Mouse (Mus musculus) bone marrow macrophage, adult 2 months (primary cell): Measurements from ENCODE around the gene Gm28870. TPM values are rescaled to one million over a fixed set of nuclear protein-coding genes. Genes with fewer than 3 reads are reported as not detected.
"Not testable (repeated sequence)": the region's sequence is repeated elsewhere in the genome, so short reads cannot be mapped to it uniquely, and the experiment has no call there.

ENCODE experiments used
- H3K27ac ChIP-seq: 2 replicates; pipeline ENCODE4 v1.5.1; 2012; ENCODE audit warnings: low read depth, low read length; ENCODE audit not compliant: insufficient read depth
- H3K4me1 ChIP-seq: 2 replicates; pipeline ENCODE4 v1.6.1; 2012; ENCODE audit warnings: low read length; ENCODE audit not compliant: control insufficient read depth, insufficient read depth
- H3K4me3 ChIP-seq: 2 replicates; pipeline ENCODE4 v1.5.1; 2012; ENCODE audit warnings: mild to moderate bottlenecking, low read length, moderate library complexity; ENCODE audit not compliant: insufficient read depth
- polyA plus RNA-seq: library from polyadenylated mRNA; stranded (reverse); fragments of >200 nt; gene quantifications from 2 replicates; pipeline ENCODE4 v1.2.4, GENCODE M21; 2012; ENCODE audit not compliant: missing spikeins, insufficient read depth, insufficient read length

Gene Gm28870
- not detected in 2 replicates for polyA plus RNA-seq

GRCm38 (mm10) chrY:50096976-50097375 lies at the start of gene Gm28870:
Gm28870 (plus strand) TSS chrY:50097276.
- not testable (repeated sequence) for H3K4me3 ChIP-seq, H3K4me1 ChIP-seq

More at GRCm38 (mm10) chrY:50096976-50097375, at the start of gene Gm28870:
- not testable (repeated sequence) for H3K27ac ChIP-seq
